Mouse (Mus musculus): ENCODE results near the gene Gm5150.

GRCm38 (mm10) chr3:16047288-16047687 lies 41.1 kb upstream of the Gm5150 start:
- TF ChIP-seq POLR2A (IDR thresholded peaks at IDR 0.05; ENCODE audit: extremely low read depth, insufficient read depth, low read length) (no peak), CTCF (IDR thresholded peaks at IDR 0.05; ENCODE audit: low read depth, low read length) (no peak)

Measured in liver, adult 2 months (tissue).